ENCODE assay signal across 8 mouse cellular contexts in the genomic region with DNA sequence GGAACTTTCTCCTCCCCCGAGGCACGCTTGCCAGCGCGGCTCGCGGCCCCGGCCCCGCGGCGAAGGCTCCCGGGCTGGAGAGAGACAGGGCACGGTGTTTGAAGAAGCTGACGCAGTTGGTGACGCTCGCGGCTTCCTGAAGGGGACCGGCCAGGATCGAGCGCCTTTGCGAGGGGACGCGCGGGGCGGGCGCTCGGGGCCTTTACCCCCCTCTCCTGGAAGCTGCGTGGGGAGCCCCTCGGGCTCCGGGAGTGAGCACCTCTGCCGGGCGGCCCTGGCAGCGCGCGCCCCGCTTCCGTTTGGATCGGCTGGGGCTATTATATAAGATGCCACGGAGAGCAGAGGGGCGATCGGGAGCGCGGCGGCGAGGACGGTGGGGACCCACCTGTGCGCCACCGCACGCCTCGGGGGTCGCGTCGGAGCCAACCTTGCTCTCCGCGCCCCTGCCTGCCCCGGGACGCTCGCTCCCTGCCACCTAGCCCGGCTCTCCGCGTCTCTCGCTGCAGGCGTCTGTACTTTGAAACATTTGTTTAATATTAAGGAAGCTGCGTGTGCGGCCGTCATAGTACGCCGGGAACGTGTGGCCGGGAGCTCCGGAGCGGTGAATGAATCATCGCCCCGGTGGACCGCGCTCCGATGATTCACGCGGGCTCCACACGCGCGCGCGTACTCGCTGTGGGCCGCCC. TPM values are rescaled to one million over a fixed set of nuclear protein-coding genes. Genes with fewer than 3 reads are reported as not detected.
A peak's percentile ranks its signal among the peaks of the same experiment; 100 is the strongest.
DNase-seq lines count a peak whose midpoint lies in the region; ATAC-seq and TF ChIP-seq lines count a peak whose summit lies in the region.

No protein-coding gene starts in this region.

- under 1% methylated on average over 83 of the region's 85 CpGs for WGBS in lung, embryonic 14.5 days
- WGBS in olfactory bulb, adult 2 months: under 1% methylated on average over 84 of the region's 85 CpGs

- peak; percentile 16 for DNase-seq in ES-CJ7 (ENCODE audit: low read depth, low spot score)
- peak; percentile 77 to 82 for DNase-seq in cerebellum, adult 18-20 months
- DNase-seq in layer of hippocampus, adult 9-10 months (ENCODE audit: low spot score): peak; percentile 24
- DNase-seq in lung, embryonic 14.5 days: peak; percentile 73
- peak; percentile 47 for DNase-seq in testis, postnatal 14 days (ENCODE audit: low spot score)

- peak; percentile 73 for ATAC-seq in frontal cortex, adult (ENCODE audit: low TSS enrichment)
- peak; percentile 34 to 67 for ATAC-seq in hematopoietic stem cell, adult 5-6 weeks (replicated peaks in 1 of 2; ENCODE audit: insufficient read depth in 1 of 2, low FRiP score in 2 of 2, low TSS enrichment in 1 of 2, low read depth in 1 of 2, poor library complexity in 2 of 2, severe bottlenecking in 2 of 2)
- peak; percentile 83 for ATAC-seq in lung, embryonic 14.5 days (ENCODE audit: insufficient read depth)

- no peak overlapping the region for H3K27ac ChIP-seq in lung, embryonic 14.5 days (ENCODE audit: low read depth)
- H3K27ac ChIP-seq in olfactory bulb, adult 2 months (ENCODE audit: insufficient read depth, low read depth, low read length): peak overlapping the region; percentile 69

- TF ChIP-seq CTCF in lung, embryonic 14.5 days (IDR thresholded peaks at IDR 0.05; ENCODE audit: low read depth): no peak
- no peak; the same call in 1 of the 2 replicates for TF ChIP-seq CTCF in olfactory bulb, adult 2 months (IDR thresholded peaks at IDR 0.05; ENCODE audit: insufficient read depth, low read depth, low read length)

- H3K4me1 ChIP-seq in lung, embryonic 14.5 days (ENCODE audit: insufficient read depth): no peaks in the 10 kb centered on the region
- H3K4me1 ChIP-seq in olfactory bulb, adult 2 months (ENCODE audit: control insufficient read depth, insufficient read depth, low read length): 0 out of 2 replicates have a peak, but pooled peaks cover 10% of the 10 kb centered on the region

- no peaks in the 10 kb centered on the region for H3K36me3 ChIP-seq in lung, embryonic 14.5 days (ENCODE audit: insufficient read depth)

- H3K9ac ChIP-seq in lung, embryonic 14.5 days: peak overlapping the region; percentile 61

- peak overlapping the region; percentile 98 for H3K4me2 ChIP-seq in lung, embryonic 14.5 days

- no peak for TF ChIP-seq POLR2A in olfactory bulb, adult 2 months (IDR thresholded peaks at IDR 0.05; ENCODE audit: insufficient read depth, low read depth, low read length)

- H3K9me3 ChIP-seq in lung, embryonic 14.5 days (ENCODE audit: low read depth, low read length): no peaks in the 10 kb centered on the region

- peaks cover 47% of the 10 kb centered on the region for H3K27me3 ChIP-seq in lung, embryonic 14.5 days (ENCODE audit: insufficient read depth, low read length)

- H3K4me3 ChIP-seq in lung, embryonic 14.5 days (ENCODE audit: low read depth, low read length): peak overlapping the region; percentile 68
- H3K4me3 ChIP-seq in olfactory bulb, adult 2 months (ENCODE audit: insufficient read depth, low read depth, low read length): peak overlapping the region; percentile 85

RNA-seq across cellular contexts. Expression of a gene that starts 0.8 kb away (rescaled TPM):
- 92.3 and 137 TPM in 2 replicates for total RNA-seq in hematopoietic stem cell, adult 5-6 weeks (2017)
- polyA plus RNA-seq in lung, embryonic 14.5 days (2014; fragmentation: Nextera tagmentation; extraction: Ambion mirVana): 11.8 and 14.9 TPM in 2 replicates
- polyA plus RNA-seq in olfactory bulb, adult 2 months (2012; ENCODE audit: insufficient read depth, insufficient read length, low replicate concordance, missing spikeins): 318 TPM in 1 of 2 replicates, not detected in the other

Comparison
In these comparisons a context has a peak if more than half of its experiments do, and no peak if none do; other contexts are left out.
1. DNase-seq: peak in every context shown above with its lines; median percentile 80 in cerebellum, adult 18-20 months; 73 in lung, embryonic 14.5 days; 47 in testis, postnatal 14 days; 24 in layer of hippocampus, adult 9-10 months; 16 in ES-CJ7.